Comparison of ENCODE assay signal across 8 mouse cellular contexts in genomic region chr13:81782475-81782874, GRCm38 (mm10). TPM values are rescaled to one million over a fixed set of nuclear protein-coding genes. Genes with fewer than 3 reads are reported as not detected.
DNase-seq lines count a peak whose midpoint lies in the region; ATAC-seq and TF ChIP-seq lines count a peak whose summit lies in the region.

No protein-coding gene starts in this region.

- peak overlapping the region; percentile 39; the same call in 1 of the 2 replicates for H3K9ac ChIP-seq in kidney, postnatal 0 days (ENCODE audit: low read depth, low read length)
- H3K9ac ChIP-seq in hindbrain, embryonic 16.5 days (ENCODE audit: low read depth, low read length) = peak overlapping the region; percentile 78
- H3K9ac ChIP-seq in midbrain, embryonic 15.5 days = peak overlapping the region; percentile 50

- H3K27me3 ChIP-seq in kidney, postnatal 0 days (ENCODE audit: insufficient read depth, low read length) = no peaks in the 10 kb centered on the region
- H3K27me3 ChIP-seq in embryonic facial prominence, embryonic 10.5 days (replicated peaks; ENCODE audit: low read depth, poor library complexity, severe bottlenecking) = no peaks in the 10 kb centered on the region
- H3K27me3 ChIP-seq in hindbrain, embryonic 16.5 days (replicated peaks; ENCODE audit: control insufficient read depth, insufficient read depth, low read length) = no peaks in the 10 kb centered on the region
- H3K27me3 ChIP-seq in midbrain, embryonic 15.5 days (replicated peaks) = no peaks in the 10 kb centered on the region

- H3K4me3 ChIP-seq in kidney, postnatal 0 days (replicated peaks; ENCODE audit: low read depth, low read length) = peak overlapping the region; percentile 68
- peak overlapping the region; percentile 85 for H3K4me3 ChIP-seq in embryonic facial prominence, embryonic 10.5 days
- peak overlapping the region; percentile 75 for H3K4me3 ChIP-seq in hindbrain, embryonic 16.5 days (ENCODE audit: low read length)
- peak overlapping the region; percentile 83 for H3K4me3 ChIP-seq in midbrain, embryonic 15.5 days

- no peaks in the 10 kb centered on the region for H3K9me3 ChIP-seq in kidney, postnatal 0 days (replicated peaks; ENCODE audit: low read length)
- no peaks in the 10 kb centered on the region for H3K9me3 ChIP-seq in embryonic facial prominence, embryonic 10.5 days
- no peaks in the 10 kb centered on the region for H3K9me3 ChIP-seq in hindbrain, embryonic 16.5 days (ENCODE audit: control insufficient read depth, low read length)
- H3K9me3 ChIP-seq in midbrain, embryonic 15.5 days = no peaks in the 10 kb centered on the region

- ATAC-seq in kidney, postnatal 0 days (replicated peaks; ENCODE audit: low FRiP score, low read depth) = no peak
- no peak for ATAC-seq in hindbrain, embryonic 16.5 days
- ATAC-seq in midbrain, embryonic 15.5 days (replicated peaks) = no peak

- peak overlapping the region; percentile 99 for H3K27ac ChIP-seq in kidney, postnatal 0 days
- H3K27ac ChIP-seq in embryonic facial prominence, embryonic 10.5 days (replicated peaks) = peak overlapping the region; percentile 98
- peak overlapping the region; percentile 88 for H3K27ac ChIP-seq in hindbrain, embryonic 16.5 days (ENCODE audit: low read depth, low read length)
- peak overlapping the region; percentile 100 for H3K27ac ChIP-seq in midbrain, embryonic 15.5 days

- WGBS in kidney, postnatal 0 days = 32% methylated on average over 9 of the region's 9 CpGs
- WGBS in embryonic facial prominence, embryonic 10.5 days = 53% methylated on average over 9 of the region's 9 CpGs
- WGBS in hindbrain, embryonic 16.5 days = 46% methylated on average over 9 of the region's 9 CpGs
- WGBS in midbrain, embryonic 15.5 days = 43% methylated on average over 9 of the region's 9 CpGs

- H3K4me2 ChIP-seq in kidney, postnatal 0 days (ENCODE audit: low read length) = peak overlapping the region; percentile 58
- peak overlapping the region; percentile 82 for H3K4me2 ChIP-seq in hindbrain, embryonic 16.5 days (ENCODE audit: low read length)
- H3K4me2 ChIP-seq in midbrain, embryonic 15.5 days = peak overlapping the region; percentile 81

- H3K36me3 ChIP-seq in kidney, postnatal 0 days (ENCODE audit: insufficient read depth, low read length) = peaks cover 3% of the 10 kb centered on the region
- peaks cover 15% of the 10 kb centered on the region for H3K36me3 ChIP-seq in embryonic facial prominence, embryonic 10.5 days (replicated peaks)
- peaks cover 3% of the 10 kb centered on the region; the same call in 1 of the 2 replicates for H3K36me3 ChIP-seq in hindbrain, embryonic 16.5 days (ENCODE audit: control insufficient read depth, insufficient read depth, low read length)
- 0 out of 2 replicates have a peak, but pooled peaks cover 3% of the 10 kb centered on the region for H3K36me3 ChIP-seq in midbrain, embryonic 15.5 days (replicated peaks)

- peaks cover 4% of the 10 kb centered on the region; the same call in 1 of the 2 replicates for H3K4me1 ChIP-seq in kidney, postnatal 0 days (replicated peaks; ENCODE audit: insufficient read depth, low read length)
- H3K4me1 ChIP-seq in embryonic facial prominence, embryonic 10.5 days = peaks cover 24% of the 10 kb centered on the region
- H3K4me1 ChIP-seq in hindbrain, embryonic 16.5 days (ENCODE audit: control insufficient read depth, insufficient read depth, low read depth, low read length) = peaks cover 20% of the 10 kb centered on the region
- H3K4me1 ChIP-seq in midbrain, embryonic 15.5 days = peaks cover 26% of the 10 kb centered on the region

- no peak for DNase-seq in kidney, postnatal 0 days (ENCODE audit: low spot score)
- no peak for DNase-seq in kidney, adult 8-10 months
- DNase-seq in embryonic facial prominence, embryonic 10.5 days (ENCODE audit: low spot score) = no peak
- DNase-seq in ovary, adult 18-20 months (ENCODE audit: low spot score) = no peak
- no peak for DNase-seq in retina, postnatal 1 day
- DNase-seq in adipocyte (ENCODE audit: low spot score) = no peak

- TF ChIP-seq CTCF in kidney, postnatal 0 days (IDR thresholded peaks at IDR 0.05; ENCODE audit: low read depth) = no peak

RNA-seq across cellular contexts. Expression of gene Cetn3, which starts 0.4 kb away (rescaled TPM):
- 266 and 281 TPM in 2 replicates for polyA plus RNA-seq in kidney, postnatal 0 days (2015; fragmentation: Nextera tagmentation; extraction: Ambion mirVana)
- polyA plus RNA-seq in embryonic facial prominence, embryonic 10.5 days (2016; fragmentation: Nextera tagmentation; extraction: Ambion mirVana) = 206 and 249 TPM in 2 replicates
- 188 and 203 TPM in 2 replicates for polyA plus RNA-seq in hindbrain, embryonic 16.5 days (2015; fragmentation: Nextera tagmentation; extraction: Ambion mirVana)
- polyA plus RNA-seq in midbrain, embryonic 15.5 days (2015; fragmentation: Nextera tagmentation; extraction: Ambion mirVana) = 184 and 196 TPM in 2 replicates
